Mouse (Mus musculus) kidney, adult 2 months (tissue): ENCODE data around the gene Medag.

Experiments used
- CTCF ChIP-seq: fragments of 200-500 bp; conservative IDR thresholded peaks from 2 replicates; pipeline ENCODE4 v1.5.1; 2011; ENCODE audit warnings: low read depth, mild to moderate bottlenecking, control low read depth, low read length, moderate library complexity, mixed read lengths; ENCODE audit not compliant: insufficient read depth, insufficient read length
- POLR2A ChIP-seq: fragments of 200-500 bp; IDR thresholded peaks from one replicate; pipeline ENCODE4 v1.6.1; 2011; ENCODE audit warnings: low read depth, low read length, control low read depth

- TF ChIP-seq POLR2A (no peak), CTCF (no peak)
Observed at GRCm38 (mm10) chr5:149381948-149382347, 29.6 kb upstream of the Medag start.
